Comparison of ENCODE assay signal across 11 mouse cellular contexts in the genomic region with DNA sequence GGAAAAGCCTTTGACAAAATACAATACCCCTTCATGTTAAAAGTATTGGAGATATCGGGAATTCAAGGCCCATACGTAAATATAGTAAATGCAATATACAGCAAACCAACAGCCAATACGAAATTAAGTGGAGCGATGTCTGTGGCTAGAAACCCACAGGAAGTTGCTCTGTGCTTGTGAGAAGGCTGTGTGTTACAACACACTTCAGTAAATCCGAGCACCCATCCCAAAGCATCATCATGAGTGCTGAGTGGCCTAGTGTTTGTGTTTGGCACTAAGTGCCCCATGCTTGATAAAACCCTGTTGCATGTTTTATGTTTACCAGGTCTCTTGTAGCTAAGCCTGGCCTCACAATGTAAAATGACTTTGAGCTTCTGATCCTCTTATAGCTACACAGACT.
"Had no signal": no experiment of that assay in that cellular context is flagged by ENCODE, and none has a peak within 500 bp of the region (broad histone marks: within the 10 kb centered on the region; RNA-seq: fewer than 3 reads in every experiment).

No protein-coding gene starts in this region.

- DNase-seq: liver, postnatal 0 days; lung, adult 2 months; lung, postnatal 14 days; lung, postnatal 36 days; right cerebral cortex, postnatal 14 days; thymus, adult 2 months; thymus, postnatal 25 days; thymus, postnatal 4 days had no signal

- ATAC-seq: liver, postnatal 0 days; lung, postnatal 0 days; midbrain, embryonic 13.5 days; midbrain, embryonic 15.5 days had no signal
